Mouse (Mus musculus) forebrain, embryonic 12.5 days (tissue): ENCODE measurements around the gene Tacc2. TPM values are rescaled to one million over a fixed set of nuclear protein-coding genes. Genes with fewer than 3 reads are reported as not detected.

Experiments used
- ATAC-seq: fragments of 200-750 bp; cut with Nextera tagmentation; 2 replicates; pipeline ENCODE4 v1.8.0; 2017; ENCODE audit warnings: moderate TSS enrichment; ENCODE audit not compliant: low FRiP score
- H3K27ac ChIP-seq: fragments of 300-500 bp; sonication (generic); 2 replicates; pipeline ENCODE4 v1.5.1; 2016; ENCODE audit warnings: mild to moderate bottlenecking
- H3K27me3 ChIP-seq: fragments of 300-500 bp; sonication (generic); 2 replicates; pipeline ENCODE4 v1.6.1; 2016; ENCODE audit warnings: mild to moderate bottlenecking
- H3K36me3 ChIP-seq: fragments of 300-500 bp; sonication (generic); replicated peaks from 2 replicates; pipeline ENCODE4 v1.6.1; 2016; ENCODE audit warnings: mild to moderate bottlenecking
- H3K4me1 ChIP-seq: fragments of 300-500 bp; sonication (generic); 2 replicates; pipeline ENCODE4 v1.6.1; 2016
- H3K4me2 ChIP-seq: fragments of 300-500 bp; sonication (generic); 2 replicates; pipeline ENCODE4 v1.6.1; 2016; ENCODE audit warnings: mild to moderate bottlenecking, moderate library complexity
- H3K4me3 ChIP-seq: fragments of 300-500 bp; sonication (generic); replicated peaks from 2 replicates; pipeline ENCODE4 v1.5.1; 2016; ENCODE audit warnings: mild to moderate bottlenecking
- H3K9ac ChIP-seq: fragments of 300-500 bp; sonication (generic); 2 replicates; pipeline ENCODE4 v1.6.1; 2016; ENCODE audit warnings: mild to moderate bottlenecking
- H3K9me3 ChIP-seq: fragments of 300-500 bp; sonication (generic); 2 replicates; pipeline ENCODE4 v1.6.1; 2016
- WGBS: fragments of 180-500 bp; shearing (Covaris S2); methylation state at CpG from one replicate; pipeline ENCODE4 v1.1.7; 2016; 5-methylcytosine and 5-hydroxymethylcytosine counted together
- polyA plus RNA-seq: library from polyadenylated mRNA; unstranded; fragments of >200 nt; fragmentation: Nextera tagmentation; extraction: Ambion mirVana; gene quantifications from 2 replicates; pipeline ENCODE4 v1.2.1, GENCODE M21; 2016

Tacc2 gene
- polyA plus RNA-seq, 1 experiment from 2014 or later, result 54.8 TPM

GRCm38 (mm10) chr7:130782501-130783050 is 205.3 kb downstream of the Tacc2 start:
- no peak for ATAC-seq
- Histone ChIP-seq H3K27me3 (no peaks in the 10 kb centered on the region), H3K27ac (no peak overlapping the region), H3K4me3 (no peak overlapping the region), H3K9ac (no peak overlapping the region), H3K4me2 (no peak overlapping the region), H3K36me3 (no peaks in the 10 kb centered on the region), H3K9me3 (no peaks in the 10 kb centered on the region), H3K4me1 (0 out of 2 replicates have a peak, but pooled peaks cover 4% of the 10 kb centered on the region)
- 90% methylated on average over 5 of the region's 5 CpGs for WGBS

- Histone ChIP-seq H3K27ac (no peak overlapping the region), H3K4me1 (0 out of 2 replicates have a peak, but pooled peaks cover 4% of the 10 kb centered on the region), H3K9me3 (no peaks in the 10 kb centered on the region), H3K36me3 (no peaks in the 10 kb centered on the region), H3K27me3 (no peaks in the 10 kb centered on the region), H3K4me3 (no peak overlapping the region), H3K4me2 (no peak overlapping the region), H3K9ac (no peak overlapping the region)
- 77% methylated on average over 12 of the region's 12 CpGs for WGBS
- ATAC-seq, result no peak
Measured at GRCm38 (mm10) chr7:130785923-130786575, 208.8 kb downstream of the Tacc2 start.

- H3K36me3 ChIP-seq, result no peaks in the 10 kb centered on the region
- 87% methylated on average over 5 of the region's 5 CpGs for WGBS
- 0 out of 2 replicates have a peak, but pooled peaks cover 4% of the 10 kb centered on the region for H3K4me1 ChIP-seq
- H3K9me3 ChIP-seq, result no peaks in the 10 kb centered on the region
- H3K4me2 ChIP-seq, result no peak overlapping the region
- ATAC-seq, result no peak
- no peak overlapping the region for H3K27ac ChIP-seq
- no peak overlapping the region for H3K9ac ChIP-seq
- H3K4me3 ChIP-seq, result no peak overlapping the region
- H3K27me3 ChIP-seq, result no peaks in the 10 kb centered on the region
Measured at GRCm38 (mm10) chr7:130786708-130787107, 209.5 kb downstream of the Tacc2 start.

GRCm38 (mm10) chr7:130787537-130787936 is 210.3 kb downstream of the Tacc2 start:
- WGBS, result 95% methylated on average over 4 of the region's 4 CpGs
- H3K27ac ChIP-seq, result no peak overlapping the region
- no peak for ATAC-seq
- H3K4me1 ChIP-seq, result 0 out of 2 replicates have a peak, but pooled peaks cover 4% of the 10 kb centered on the region
- no peak overlapping the region for H3K4me2 ChIP-seq
- no peaks in the 10 kb centered on the region for H3K27me3 ChIP-seq
- no peak overlapping the region for H3K4me3 ChIP-seq
- H3K9ac ChIP-seq, result no peak overlapping the region
- H3K36me3 ChIP-seq, result no peaks in the 10 kb centered on the region
- no peaks in the 10 kb centered on the region for H3K9me3 ChIP-seq

- Histone ChIP-seq H3K27ac (no peak overlapping the region), H3K36me3 (no peaks in the 10 kb centered on the region), H3K27me3 (no peaks in the 10 kb centered on the region), H3K9ac (no peak overlapping the region), H3K4me3 (no peak overlapping the region), H3K4me1 (0 out of 2 replicates have a peak, but pooled peaks cover 4% of the 10 kb centered on the region), H3K4me2 (no peak overlapping the region), H3K9me3 (no peaks in the 10 kb centered on the region)
- WGBS, result 84% methylated on average over 3 of the region's 3 CpGs
- ATAC-seq, result no peak
Measured at GRCm38 (mm10) chr7:130788950-130789349, 211.7 kb downstream of the Tacc2 start.

GRCm38 (mm10) chr7:130789456-130789855 is 212.2 kb downstream of the Tacc2 start:
- 84% methylated on average over 7 of the region's 7 CpGs for WGBS

GRCm38 (mm10) chr7:130793671-130794070 is 216.4 kb downstream of the Tacc2 start:
- H3K27ac ChIP-seq, result no peak overlapping the region

More at GRCm38 (mm10) chr7:130789456-130789855, 212.2 kb downstream of the Tacc2 start:
- Histone ChIP-seq H3K4me2 (no peak overlapping the region), H3K27ac (no peak overlapping the region), H3K9me3 (no peaks in the 10 kb centered on the region), H3K4me3 (no peak overlapping the region), H3K36me3 (no peaks in the 10 kb centered on the region), H3K4me1 (0 out of 2 replicates have a peak, but pooled peaks cover 4% of the 10 kb centered on the region), H3K27me3 (no peaks in the 10 kb centered on the region), H3K9ac (no peak overlapping the region)
- ATAC-seq, result no peak

GRCm38 (mm10) chr7:130796786-130797185 is 219.5 kb downstream of the Tacc2 start:
- Histone ChIP-seq H3K4me1 (no peaks in the 10 kb centered on the region), H3K4me2 (no peak overlapping the region), H3K9ac (no peak overlapping the region), H3K4me3 (no peak overlapping the region), H3K9me3 (no peaks in the 10 kb centered on the region), H3K36me3 (no peaks in the 10 kb centered on the region), H3K27ac (no peak overlapping the region), H3K27me3 (no peaks in the 10 kb centered on the region)
- WGBS, result 67% methylated on average over 8 of the region's 8 CpGs
- no peak for ATAC-seq

More at GRCm38 (mm10) chr7:130793671-130794070, 216.4 kb downstream of the Tacc2 start:
- Histone ChIP-seq H3K36me3 (no peaks in the 10 kb centered on the region), H3K9ac (no peak overlapping the region), H3K4me3 (no peak overlapping the region), H3K9me3 (no peaks in the 10 kb centered on the region), H3K4me1 (no peaks in the 10 kb centered on the region), H3K4me2 (no peak overlapping the region), H3K27me3 (no peaks in the 10 kb centered on the region)
- no peak for ATAC-seq
- 82% methylated on average over 9 of the region's 9 CpGs for WGBS

- Histone ChIP-seq H3K4me1 (no peaks in the 10 kb centered on the region), H3K4me2 (no peak overlapping the region), H3K9me3 (no peaks in the 10 kb centered on the region), H3K27ac (no peak overlapping the region), H3K4me3 (no peak overlapping the region), H3K27me3 (no peaks in the 10 kb centered on the region), H3K9ac (no peak overlapping the region), H3K36me3 (no peaks in the 10 kb centered on the region)
- WGBS, result 90% methylated on average over 6 of the region's 6 CpGs
- ATAC-seq, result no peak
Measured at GRCm38 (mm10) chr7:130797524-130797923, 220.3 kb downstream of the Tacc2 start.

GRCm38 (mm10) chr7:130799418-130799817 is 222.2 kb downstream of the Tacc2 start:
- Histone ChIP-seq H3K4me1 (no peaks in the 10 kb centered on the region), H3K4me3 (no peak overlapping the region), H3K27ac (no peak overlapping the region), H3K9ac (no peak overlapping the region), H3K4me2 (no peak overlapping the region), H3K9me3 (no peaks in the 10 kb centered on the region), H3K36me3 (no peaks in the 10 kb centered on the region), H3K27me3 (no peaks in the 10 kb centered on the region)
- no peak for ATAC-seq
- 89% methylated on average over 10 of the region's 10 CpGs for WGBS

GRCm38 (mm10) chr7:130800681-130801080 is 223.4 kb downstream of the Tacc2 start:
- Histone ChIP-seq H3K27me3 (no peaks in the 10 kb centered on the region), H3K4me1 (no peaks in the 10 kb centered on the region), H3K36me3 (no peaks in the 10 kb centered on the region), H3K4me2 (no peak overlapping the region), H3K4me3 (no peak overlapping the region), H3K9ac (no peak overlapping the region), H3K27ac (no peak overlapping the region), H3K9me3 (no peaks in the 10 kb centered on the region)
- no peak for ATAC-seq
- 69% methylated on average over 4 of the region's 4 CpGs for WGBS

GRCm38 (mm10) chr7:130801811-130802210 is 224.6 kb downstream of the Tacc2 start:
- 96% methylated on average over 4 of the region's 4 CpGs for WGBS
- Histone ChIP-seq H3K27me3 (no peaks in the 10 kb centered on the region), H3K4me3 (no peak overlapping the region), H3K4me2 (no peak overlapping the region), H3K9me3 (no peaks in the 10 kb centered on the region), H3K36me3 (no peaks in the 10 kb centered on the region), H3K27ac (no peak overlapping the region), H3K9ac (no peak overlapping the region), H3K4me1 (no peaks in the 10 kb centered on the region)
- no peak for ATAC-seq
